Comparison of ENCODE assay signal across 8 mouse cellular contexts in genomic region chr12:72939616-72940015, GRCm38 (mm10). TPM values are rescaled to one million over a fixed set of nuclear protein-coding genes. Genes with fewer than 3 reads are reported as not detected.
DNase-seq lines count a peak whose midpoint lies in the region; ATAC-seq and TF ChIP-seq lines count a peak whose summit lies in the region.
"Had no signal": no experiment of that assay in that cellular context is flagged by ENCODE, and none has a peak within 500 bp of the region (broad histone marks: within the 10 kb centered on the region; RNA-seq: fewer than 3 reads in every experiment).

Six6 (plus strand) TSS chr12:72939892.

- H3K9ac ChIP-seq in ES-Bruce4 (ENCODE audit: low read depth, poor library complexity, severe bottlenecking), result 0 out of 2 replicates have a peak within 1 kb of the TSS, but pooled peaks have one; percentile 11
- H3K9ac ChIP-seq in forebrain, embryonic 16.5 days (replicated peaks; ENCODE audit: low read depth, low read length), result no peak within 1 kb of the TSS

- TF ChIP-seq CTCF in E14TG2a.4 (conservative IDR thresholded peaks at IDR 0.05; ENCODE audit: low read length) (no peak), ES-Bruce4 (IDR thresholded peaks at IDR 0.05; ENCODE audit: low read depth, low read length) (no peak)

- peaks cover 85% of the 10 kb centered on the region for H3K27me3 ChIP-seq in E14TG2a.4 (ENCODE audit: insufficient read depth, low read length)
- H3K27me3 ChIP-seq in ES-Bruce4 (ENCODE audit: control insufficient read depth, insufficient read depth, low read length, poor library complexity, severe bottlenecking), result peaks cover 34% of the 10 kb centered on the region
- H3K27me3 ChIP-seq in forebrain, embryonic 16.5 days (replicated peaks; ENCODE audit: control insufficient read depth, insufficient read depth, low read length), result peaks cover 77% of the 10 kb centered on the region

- peak within 1 kb of the TSS; percentile 81 for H3K4me3 ChIP-seq in E14TG2a.4 (replicated peaks; ENCODE audit: low read length)
- H3K4me3 ChIP-seq in ES-Bruce4 (ENCODE audit: low read depth, low read length), result peak within 1 kb of the TSS; percentile 49
- H3K4me3 ChIP-seq in forebrain, embryonic 16.5 days (replicated peaks; ENCODE audit: low read length), result peak within 1 kb of the TSS; percentile 18; the same call in 1 of the 2 replicates

- H3K4me1 ChIP-seq in E14TG2a.4 (replicated peaks; ENCODE audit: low read depth, low read length), result peaks cover 44% of the 10 kb centered on the region
- H3K4me1 ChIP-seq in ES-Bruce4 (ENCODE audit: control insufficient read depth, insufficient read depth, low read length), result no peaks in the 10 kb centered on the region
- H3K4me1 ChIP-seq in forebrain, embryonic 16.5 days (replicated peaks; ENCODE audit: control insufficient read depth, insufficient read depth, low read length), result peaks cover 6% of the 10 kb centered on the region

- peak; percentile 81 for ATAC-seq in forebrain, embryonic 16.5 days
- peak; percentile 78 for ATAC-seq in megakaryocyte-erythroid progenitor cell, adult 5-6 weeks (replicated peaks; ENCODE audit: low FRiP score, low TSS enrichment, poor library complexity, severe bottlenecking)

- H3K27ac ChIP-seq in ES-Bruce4 (ENCODE audit: insufficient read depth, low read length), result no peak within 1 kb of the TSS
- H3K27ac ChIP-seq in forebrain, embryonic 16.5 days (ENCODE audit: low read length), result no peak within 1 kb of the TSS

- no peak for TF ChIP-seq EP300 in ES-Bruce4 (IDR thresholded peaks at IDR 0.05; ENCODE audit: insufficient read depth, low read depth, low read length)

- under 1% methylated on average over 28 of the region's 28 CpGs for WGBS in forebrain, embryonic 16.5 days

- no peaks in the 10 kb centered on the region for H3K36me3 ChIP-seq in E14TG2a.4 (ENCODE audit: insufficient read depth, low read length)
- no peaks in the 10 kb centered on the region for H3K36me3 ChIP-seq in ES-Bruce4 (ENCODE audit: control insufficient read depth, insufficient read depth, low read length, poor library complexity, severe bottlenecking)
- H3K36me3 ChIP-seq in forebrain, embryonic 16.5 days (ENCODE audit: control insufficient read depth, insufficient read depth), result no peaks in the 10 kb centered on the region

- no peak for TF ChIP-seq POLR2A in ES-Bruce4 (IDR thresholded peaks at IDR 0.05; ENCODE audit: insufficient read depth, low read length)

- no peaks in the 10 kb centered on the region for H3K9me3 ChIP-seq in E14TG2a.4 (ENCODE audit: low read length)
- H3K9me3 ChIP-seq in ES-Bruce4 (replicated peaks; ENCODE audit: control insufficient read depth, insufficient read depth, low read length, poor library complexity, severe bottlenecking), result no peaks in the 10 kb centered on the region
- H3K9me3 ChIP-seq in forebrain, embryonic 16.5 days (ENCODE audit: control insufficient read depth, low read length), result no peaks in the 10 kb centered on the region

- DNase-seq in layer of hippocampus, postnatal 36 days, result no peak
- no peak for DNase-seq in layer of hippocampus, postnatal 14 days (ENCODE audit: low spot score in 2 of 2)
- no peak for DNase-seq in kidney, postnatal 14 days

- H3K4me2 ChIP-seq in forebrain, embryonic 16.5 days (ENCODE audit: low read length), result 0 out of 2 replicates have a peak within 1 kb of the TSS, but pooled peaks have one; percentile 19

RNA-seq across cellular contexts. Expression of gene Six6, which starts in this region (rescaled TPM):
- not detected in 2 replicates for polyA plus RNA-seq in ES-Bruce4 (2011; ENCODE audit: insufficient read depth, insufficient read length, low read depth, missing spikeins)
- polyA plus RNA-seq in forebrain, embryonic 16.5 days (2015; fragmentation: Nextera tagmentation; extraction: Ambion mirVana), result 0.10 and 0.63 TPM in 2 replicates
- not detected in 2 replicates for total RNA-seq in megakaryocyte-erythroid progenitor cell, adult 5-6 weeks (2014; fragmentation: Nextera tagmentation)
- not detected in 2 replicates for total RNA-seq in megakaryocyte-erythroid progenitor cell, adult 5-6 weeks (2017)
- not detected for total RNA-seq in layer of hippocampus, postnatal 36 days (2021)
- total RNA-seq in layer of hippocampus, postnatal 14 days (2021), result not detected
- total RNA-seq: liver, adult 2 months had no signal
- polyA plus RNA-seq: liver, adult 2 months had no signal

Comparison
In these comparisons a context has a peak if more than half of its experiments do, and no peak if none do; other contexts are left out.
1. Peak in ATAC-seq, H3K4me3 ChIP-seq and H3K4me2 ChIP-seq in forebrain, embryonic 16.5 days; RNA of the gene not detected or under 1 TPM.
2. Peak in ATAC-seq in megakaryocyte-erythroid progenitor cell, adult 5-6 weeks; RNA of the gene not detected or under 1 TPM.
3. H3K4me3 ChIP-seq: peak in every context shown above with its lines; median percentile 81 in E14TG2a.4; 49 in ES-Bruce4; 18 in forebrain, embryonic 16.5 days.